Mouse (Mus musculus): ENCODE measurements around the gene Mrgprd.

Mrgprd gene

GRCm38 (mm10) chr7:145314785-145315411 lies at the start of gene Mrgprd:
Gene Mrgprd, plus strand, starts transcription at chr7:145314835.
- no peak for DNase-seq (ENCODE audit: inconsistent age in 2 of 2, low spot score in 1 of 2)

- peak; percentile 61 to 75 for DNase-seq (ENCODE audit: inconsistent age in 2 of 2, low spot score in 1 of 2)
Measured at GRCm38 (mm10) chr7:145266011-145266410, 48.6 kb upstream of the Mrgprd start.

- DNase-seq (ENCODE audit: inconsistent age in 2 of 2, low spot score in 1 of 2), result no peak
Measured at GRCm38 (mm10) chr7:145268890-145269289, 45.7 kb upstream of the Mrgprd start.

- DNase-seq (ENCODE audit: inconsistent age in 2 of 2, low spot score in 1 of 2), result no peak
Measured at GRCm38 (mm10) chr7:145270955-145271354, 43.7 kb upstream of the Mrgprd start.

- peak in 1 of 2 experiments; percentile 68 for DNase-seq (ENCODE audit: inconsistent age in 2 of 2, low spot score in 1 of 2)
Measured at GRCm38 (mm10) chr7:145275488-145275887, 39.1 kb upstream of the Mrgprd start.

GRCm38 (mm10) chr7:145281396-145281795 lies 33.2 kb upstream of the Mrgprd start:
- DNase-seq (ENCODE audit: inconsistent age in 2 of 2, low spot score in 1 of 2), result no peak

GRCm38 (mm10) chr7:145283041-145283440 lies 31.6 kb upstream of the Mrgprd start:
- no peak for DNase-seq (ENCODE audit: inconsistent age in 2 of 2, low spot score in 1 of 2)

GRCm38 (mm10) chr7:145283487-145284187 lies 31.0 kb upstream of the Mrgprd start, which contains the start of gene Tpcn2:
Gene Tpcn2, minus strand, starts transcription at chr7:145284011.
- DNase-seq (ENCODE audit: inconsistent age in 2 of 2, low spot score in 1 of 2), result peak; percentile 96 to 98

GRCm38 (mm10) chr7:145284293-145284692 lies 30.3 kb upstream of the Mrgprd start:
- DNase-seq (ENCODE audit: inconsistent age in 2 of 2, low spot score in 1 of 2), result no peak

GRCm38 (mm10) chr7:145285476-145285875 lies 29.2 kb upstream of the Mrgprd start:
- no peak for DNase-seq (ENCODE audit: inconsistent age in 2 of 2, low spot score in 1 of 2)

- no peak for DNase-seq (ENCODE audit: inconsistent age in 2 of 2, low spot score in 1 of 2)
Measured at GRCm38 (mm10) chr7:145287410-145287809, 27.2 kb upstream of the Mrgprd start.

GRCm38 (mm10) chr7:145289302-145289701 lies 25.3 kb upstream of the Mrgprd start:
- DNase-seq (ENCODE audit: inconsistent age in 2 of 2, low spot score in 1 of 2), result no peak

- DNase-seq (ENCODE audit: inconsistent age in 2 of 2, low spot score in 1 of 2), result no peak
Measured at GRCm38 (mm10) chr7:145291847-145292246, 22.8 kb upstream of the Mrgprd start.

- DNase-seq (ENCODE audit: inconsistent age in 2 of 2, low spot score in 1 of 2), result no peak
Measured at GRCm38 (mm10) chr7:145292726-145293125, 21.9 kb upstream of the Mrgprd start.

GRCm38 (mm10) chr7:145293859-145294258 lies 20.8 kb upstream of the Mrgprd start:
- DNase-seq (ENCODE audit: inconsistent age in 2 of 2, low spot score in 1 of 2), result peak in 1 of 2 experiments; percentile 67

GRCm38 (mm10) chr7:145298666-145299490 lies 15.8 kb upstream of the Mrgprd start:
- DNase-seq (ENCODE audit: inconsistent age in 2 of 2, low spot score in 1 of 2), result no peak

GRCm38 (mm10) chr7:145299562-145300320 lies 14.9 kb upstream of the Mrgprd start:
- no peak for DNase-seq (ENCODE audit: inconsistent age in 2 of 2, low spot score in 1 of 2)

- no peak for DNase-seq (ENCODE audit: inconsistent age in 2 of 2, low spot score in 1 of 2)
Measured at GRCm38 (mm10) chr7:145300321-145301007, 14.2 kb upstream of the Mrgprd start, which contains the start of gene Mrgprf. Gene Mrgprf, plus strand, starts transcription at chr7:145300828.

GRCm38 (mm10) chr7:145301008-145301340 lies 13.7 kb upstream of the Mrgprd start:
- no peak for DNase-seq (ENCODE audit: inconsistent age in 2 of 2, low spot score in 1 of 2)

- DNase-seq (ENCODE audit: inconsistent age in 2 of 2, low spot score in 1 of 2), result no peak
Measured at GRCm38 (mm10) chr7:145301341-145302005, 13.2 kb upstream of the Mrgprd start.

All from adrenal gland, adult (tissue).